Mouse (Mus musculus): Measurements from ENCODE around the gene Oas1g.
"Not testable (repeated sequence)": the region's sequence is repeated elsewhere in the genome, so short reads cannot be mapped to it uniquely, and the experiment has no call there.

The Oas1g gene

DNA sequence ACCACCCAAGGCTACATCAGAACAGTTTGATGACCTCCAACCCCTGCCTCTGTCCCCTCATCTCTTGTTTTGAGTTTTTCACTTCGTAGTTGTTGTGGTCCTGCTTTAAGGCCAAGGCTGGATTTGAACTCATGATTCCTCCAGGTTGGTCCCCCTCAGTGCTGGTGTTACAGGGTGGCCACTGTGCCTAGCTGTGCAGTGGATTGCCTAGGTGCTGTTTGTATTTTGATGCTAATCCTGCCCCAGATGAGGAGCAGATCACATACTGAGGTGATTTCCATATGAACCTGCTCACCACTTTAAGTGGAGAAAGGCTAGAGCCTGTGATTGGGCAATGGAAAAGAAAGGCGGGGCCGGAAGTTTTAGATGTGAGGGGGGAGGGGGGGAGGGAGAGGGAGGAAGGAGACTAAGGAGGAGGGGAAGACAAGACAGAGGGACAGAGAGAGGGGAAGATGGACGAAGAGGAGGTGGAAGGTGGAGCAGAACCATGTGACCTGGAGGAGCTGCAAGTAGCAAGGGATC is 942 bp upstream of the Oas1g start:
- DNase-seq, result not testable (repeated sequence)

DNA sequence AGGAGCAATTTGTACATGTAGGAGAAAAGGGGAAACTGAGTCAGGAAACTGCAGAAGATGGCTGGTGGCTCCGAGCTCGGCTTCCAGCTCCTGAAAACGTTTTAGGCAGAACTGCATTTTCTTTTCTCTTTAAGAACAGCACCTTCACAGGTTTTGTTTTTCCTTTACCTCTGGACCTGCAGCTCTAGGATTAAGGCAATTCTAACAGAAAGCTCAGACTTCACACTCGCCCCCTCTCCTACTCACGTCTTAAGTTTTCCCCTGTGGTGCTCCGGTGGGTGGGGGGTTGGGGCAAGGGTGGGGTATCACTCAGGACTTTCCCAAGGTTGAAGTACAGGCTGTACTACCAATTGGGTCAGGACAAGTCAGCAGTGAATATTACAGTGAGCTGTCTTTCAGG is 418 bp upstream of the Oas1g start:
- no peak for DNase-seq

DNA sequence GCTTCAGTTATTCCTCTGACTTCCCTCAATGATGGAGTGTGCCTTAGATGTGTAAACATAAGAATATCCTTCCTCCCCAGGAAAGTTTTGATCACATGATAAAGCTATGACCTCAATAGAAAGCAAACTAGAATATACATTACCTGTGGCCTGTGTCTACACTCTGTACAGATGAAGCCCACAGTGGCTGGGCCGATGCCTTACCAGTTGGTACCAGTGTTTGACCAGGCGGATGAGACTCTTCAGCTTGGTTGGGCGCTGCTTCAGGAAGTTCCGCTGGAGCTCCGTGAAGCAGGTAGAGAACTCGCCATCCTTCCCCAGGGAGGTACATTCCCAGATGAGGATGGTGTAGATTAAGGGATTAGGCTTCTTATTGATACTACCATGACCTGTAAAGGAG is 5.7 kb downstream of the Oas1g start:
- not testable (repeated sequence) for DNase-seq

DNA sequence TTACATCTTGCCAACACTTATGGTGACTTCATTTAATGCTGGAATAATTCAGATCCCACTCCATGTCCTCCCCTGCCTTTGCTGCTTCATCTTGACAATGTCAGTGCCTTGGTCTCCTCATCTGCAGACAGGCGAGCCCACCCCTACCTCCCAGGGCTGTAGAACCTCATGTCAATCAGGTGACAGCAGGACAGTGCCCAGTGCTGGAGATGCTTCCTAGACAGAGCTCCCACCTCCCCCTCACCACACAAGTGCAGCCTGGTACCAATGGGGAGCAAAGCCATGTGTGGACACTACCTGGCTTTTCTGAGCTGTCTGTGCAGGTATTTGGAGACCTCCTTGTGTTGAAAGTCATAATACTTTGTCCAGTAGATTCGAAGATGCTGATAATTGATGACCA is 8.6 kb downstream of the Oas1g start:
- DNase-seq, result not testable (repeated sequence)

DNA sequence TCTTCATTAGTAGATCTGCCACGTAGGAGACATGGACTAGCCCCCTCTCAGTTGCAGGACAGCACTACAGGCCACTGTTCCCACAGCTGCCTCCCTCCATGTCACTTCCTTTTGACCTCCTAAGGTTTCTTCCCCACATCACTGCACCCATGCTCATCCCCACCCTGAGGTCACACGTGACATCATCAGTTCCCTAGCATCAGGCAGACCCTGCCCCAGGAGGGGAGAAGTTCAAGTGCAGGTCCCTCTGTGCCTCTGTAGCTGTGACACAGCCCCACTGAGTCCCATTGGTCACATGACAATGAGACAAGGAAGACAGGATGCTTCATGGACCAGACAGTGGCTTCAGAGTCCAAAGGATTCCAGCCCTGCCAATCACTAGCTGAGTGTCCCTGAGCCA is 10.0 kb downstream of the Oas1g start:
- not testable (repeated sequence) for DNase-seq

DNA sequence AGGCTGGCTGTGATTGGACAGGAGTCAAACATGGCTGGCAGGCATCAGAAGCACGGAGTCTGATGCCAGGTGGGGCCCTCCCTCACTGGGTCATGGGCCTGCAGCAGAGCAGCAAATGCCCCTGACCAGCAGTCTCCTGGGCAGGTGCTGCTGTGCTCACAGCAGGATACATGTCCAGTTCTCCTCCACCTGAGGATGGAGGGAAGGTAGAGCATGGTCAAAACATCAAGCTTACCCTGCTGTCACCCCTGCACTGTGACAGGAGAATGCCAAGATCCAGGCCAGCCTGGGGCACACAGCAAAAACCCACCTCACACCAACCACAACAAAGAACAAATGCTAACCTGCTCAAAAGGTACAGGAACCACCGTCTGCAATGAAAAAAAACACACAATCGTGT is 10.6 kb downstream of the Oas1g start:
- DNase-seq, result not testable (repeated sequence)

DNA sequence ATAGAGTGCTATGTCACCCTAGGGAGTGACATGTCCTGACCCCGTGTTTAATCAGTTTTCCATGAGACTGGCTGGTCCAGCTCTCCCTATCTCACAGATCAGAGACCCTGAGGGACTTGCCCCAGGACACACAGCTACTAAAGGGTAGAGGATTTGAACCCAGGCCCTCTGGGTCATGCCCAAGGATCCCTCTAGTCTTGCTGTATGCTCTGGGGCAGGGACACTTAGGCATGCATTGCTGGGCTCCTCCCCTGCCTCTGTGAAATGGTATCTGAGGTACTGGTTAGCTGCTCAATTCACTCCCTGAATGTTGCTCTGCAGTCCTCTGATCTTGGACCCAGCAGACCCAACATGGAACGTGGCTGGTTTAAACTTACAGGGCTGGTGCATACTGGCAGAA is 15.9 kb downstream of the Oas1g start:
- no peak for DNase-seq

DNA sequence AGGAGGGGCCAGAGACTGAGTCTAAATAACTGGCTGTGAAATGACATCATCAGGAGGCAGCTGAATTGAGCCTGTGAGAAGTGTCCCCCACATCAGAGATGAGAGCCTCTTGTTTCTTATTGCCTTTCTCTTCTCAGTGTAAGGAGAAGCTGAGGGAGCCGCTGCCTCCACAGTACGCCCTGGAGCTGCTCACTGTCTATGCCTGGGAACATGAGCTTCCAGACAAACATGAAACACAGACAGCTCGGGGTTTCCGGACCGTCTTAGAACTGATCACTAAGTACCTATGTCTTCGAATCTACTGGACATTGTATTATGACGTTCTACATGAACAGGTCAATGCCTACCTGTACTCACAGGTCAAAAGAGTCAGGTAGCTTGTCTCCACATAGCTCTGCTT is 16.6 kb downstream of the Oas1g start:
- DNase-seq, result no peak

DNA sequence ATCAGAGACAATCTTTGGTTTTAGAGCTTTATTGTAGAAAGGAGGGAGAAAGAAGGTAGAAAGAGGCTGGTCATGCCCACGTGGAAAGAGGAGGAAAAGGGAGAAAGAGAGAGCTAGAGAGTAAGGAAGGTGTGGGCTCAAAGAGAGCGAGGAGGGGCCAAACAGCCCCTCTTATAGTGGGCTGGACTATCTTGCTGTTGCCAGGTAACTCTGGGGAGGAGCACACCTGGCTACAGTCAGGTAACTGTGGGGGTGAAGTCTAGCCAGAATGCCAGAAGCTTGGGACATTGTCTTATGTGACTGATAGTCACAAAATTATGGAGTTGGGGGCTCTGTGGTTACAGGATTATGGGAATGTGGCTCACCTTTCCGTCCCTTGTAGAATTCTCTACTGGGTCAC is 17.3 kb downstream of the Oas1g start:
- no peak for DNase-seq

DNA sequence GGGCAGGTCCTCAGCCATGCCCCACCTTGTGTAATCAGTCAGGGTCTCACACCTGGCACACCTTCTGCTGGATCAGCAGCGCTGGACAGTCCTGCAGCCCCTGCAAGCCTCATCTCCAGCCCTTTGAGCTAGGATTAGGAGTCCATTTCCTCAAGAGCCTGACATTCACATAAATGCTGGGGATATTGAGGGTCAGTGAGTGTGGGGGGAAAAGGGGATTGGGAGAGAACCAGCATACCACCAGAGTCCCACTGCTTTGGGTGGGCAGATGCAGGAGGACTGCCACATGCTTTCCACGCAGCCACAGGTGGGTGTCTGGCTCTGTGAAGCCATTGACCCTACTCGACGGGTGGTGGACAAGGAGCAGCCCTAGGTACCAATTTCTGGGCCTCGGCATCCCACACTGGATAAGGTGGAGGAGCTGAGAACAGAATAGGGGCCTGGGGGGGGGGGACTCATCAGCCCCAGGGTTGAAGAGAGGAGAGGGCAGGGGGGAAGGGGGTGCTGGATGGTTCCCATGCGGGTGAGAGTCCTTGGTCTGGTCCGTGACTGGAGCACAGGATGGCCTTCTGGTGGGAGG is 17.9 kb downstream of the Oas1g start:
- DNase-seq, result no peak

DNA sequence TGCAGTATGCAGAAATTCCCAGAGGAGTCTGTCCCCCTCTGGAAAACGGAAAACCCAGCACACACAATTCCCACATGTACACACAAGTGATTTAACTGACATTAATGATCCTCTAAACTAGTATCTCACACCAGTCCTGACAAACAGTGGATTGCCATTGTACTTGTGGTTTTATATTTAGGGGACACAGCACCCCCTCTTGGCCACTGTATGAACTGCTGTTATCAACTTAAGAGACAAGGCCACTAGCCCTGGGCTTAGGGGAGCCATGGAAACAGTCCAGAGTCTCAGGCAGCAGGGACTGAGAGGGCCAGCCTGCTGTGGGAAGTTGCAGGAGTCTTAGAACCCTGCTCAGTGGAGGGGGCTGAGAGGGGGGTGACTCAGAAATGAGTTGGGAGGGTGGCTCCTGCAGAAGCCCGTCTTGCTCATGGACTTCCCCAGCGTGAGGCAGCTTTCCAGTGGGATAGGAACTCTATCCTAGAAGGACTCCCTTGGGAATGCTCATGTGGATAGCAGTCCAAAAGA is 22.0 kb downstream of the Oas1g start:
- DNase-seq, result no peak

DNA sequence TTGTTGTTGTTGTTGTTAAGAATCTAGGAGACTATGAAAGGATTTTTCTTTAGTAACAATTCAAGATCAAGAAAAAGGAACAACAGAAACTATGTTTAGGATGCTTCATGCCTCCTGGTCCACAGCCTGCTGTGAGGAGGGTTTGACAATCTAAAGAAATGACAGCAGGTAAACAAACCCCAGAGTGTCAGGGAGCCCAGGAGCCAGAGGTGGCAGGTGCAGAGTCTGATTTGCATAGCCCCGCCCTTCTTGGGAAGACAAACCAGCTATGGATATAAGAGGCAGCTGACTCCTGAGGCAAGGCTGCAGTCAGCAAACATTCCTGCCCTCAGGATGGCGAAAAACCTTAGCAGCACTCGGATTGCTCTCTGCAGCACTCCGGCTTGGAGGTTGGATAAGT is 26.3 kb downstream of the Oas1g start, which contains the start of gene Oas1h:
Oas1h (plus strand) TSS at position 301 of the 400 bp plus-strand sequence.
- no peak for DNase-seq

DNA sequence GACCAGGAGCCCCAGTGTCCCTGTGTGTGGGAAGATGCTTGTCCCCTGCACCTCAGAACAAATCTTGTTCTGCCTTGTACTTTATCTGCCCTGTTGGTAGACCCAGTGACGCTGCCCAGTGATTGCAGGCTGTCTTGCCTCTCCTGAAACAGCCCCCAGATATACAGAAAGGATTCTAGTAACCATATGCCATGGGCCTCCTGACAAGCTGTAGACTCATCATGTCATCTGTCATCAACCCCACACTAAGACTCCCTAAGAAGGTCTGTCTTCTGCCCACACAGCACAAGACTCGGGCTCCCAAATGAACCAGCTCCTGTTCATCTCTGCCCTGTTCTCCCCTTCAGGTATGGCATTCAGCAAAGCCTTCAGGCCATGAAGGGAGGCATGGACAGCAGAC is 28.2 kb downstream of the Oas1g start:
- no peak for DNase-seq

DNA sequence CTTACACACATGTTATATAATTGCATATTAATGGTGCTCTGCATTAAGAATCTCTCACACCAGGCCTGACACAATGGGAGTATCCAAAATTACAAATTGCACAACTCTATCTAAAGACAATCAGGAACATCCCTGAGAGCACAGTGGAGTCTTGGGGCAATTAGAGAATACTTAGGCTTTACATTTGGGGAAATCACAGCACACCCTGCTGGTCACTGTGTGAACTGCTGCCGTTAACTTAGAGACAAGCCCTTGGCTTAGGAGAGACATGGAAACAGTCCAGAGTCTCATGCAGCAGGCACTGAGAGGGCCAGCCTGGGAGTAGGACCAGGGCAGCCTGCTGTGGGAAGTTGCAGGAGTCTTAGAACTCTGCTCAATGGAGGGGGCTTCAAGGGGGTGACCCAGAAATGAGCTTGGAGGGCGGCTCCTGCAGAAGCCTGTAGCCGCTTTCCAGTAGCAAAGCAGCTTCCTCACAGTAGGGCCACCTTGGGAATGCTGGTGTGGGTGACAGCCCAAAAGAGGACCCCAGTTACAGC is 37.7 kb downstream of the Oas1g start:
- peak; percentile 47 for DNase-seq

DNA sequence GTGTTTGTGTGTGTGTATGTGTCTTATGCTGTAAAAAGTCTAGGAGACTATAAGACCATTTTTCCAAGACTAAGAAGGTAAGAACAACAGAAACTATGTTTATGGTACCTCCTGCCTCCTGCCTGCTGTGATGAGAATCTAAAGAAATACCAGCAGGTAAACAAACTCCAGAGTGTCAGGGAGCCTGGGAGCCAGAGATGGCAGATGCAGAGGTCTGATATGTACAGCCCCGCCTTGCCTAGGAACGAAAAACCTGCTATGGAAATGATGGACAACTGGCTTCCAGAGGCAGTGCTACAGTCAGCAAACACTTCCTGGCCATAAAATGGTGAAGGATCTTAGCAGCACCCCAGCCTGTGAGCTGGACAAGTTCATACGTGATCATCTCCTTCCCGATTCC is 40.3 kb downstream of the Oas1g start, which contains the start of gene Oas1f:
Oas1f (plus strand) TSS at position 301 of the 400 bp plus-strand sequence.
- no peak for DNase-seq

DNA sequence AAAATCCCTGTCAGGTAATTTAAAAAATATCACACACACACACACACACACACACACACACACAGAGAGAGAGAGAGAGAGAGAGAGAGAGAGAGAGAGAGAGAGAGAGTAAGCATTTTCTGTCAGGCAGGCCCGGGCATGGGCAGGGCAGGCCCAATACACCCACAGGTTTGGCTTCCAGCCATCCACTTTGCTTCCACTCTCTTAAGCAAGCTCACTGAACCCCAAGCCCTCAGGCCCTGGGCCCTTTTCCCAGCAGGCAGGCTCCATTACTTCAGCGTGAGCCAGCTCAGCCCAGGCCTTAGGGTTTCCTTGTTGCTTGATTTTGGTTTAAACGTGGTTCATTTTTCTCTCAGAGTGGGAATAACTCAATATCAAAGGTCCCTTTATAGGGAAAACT is 42.7 kb downstream of the Oas1g start:
- peak; percentile 31 for DNase-seq

DNA sequence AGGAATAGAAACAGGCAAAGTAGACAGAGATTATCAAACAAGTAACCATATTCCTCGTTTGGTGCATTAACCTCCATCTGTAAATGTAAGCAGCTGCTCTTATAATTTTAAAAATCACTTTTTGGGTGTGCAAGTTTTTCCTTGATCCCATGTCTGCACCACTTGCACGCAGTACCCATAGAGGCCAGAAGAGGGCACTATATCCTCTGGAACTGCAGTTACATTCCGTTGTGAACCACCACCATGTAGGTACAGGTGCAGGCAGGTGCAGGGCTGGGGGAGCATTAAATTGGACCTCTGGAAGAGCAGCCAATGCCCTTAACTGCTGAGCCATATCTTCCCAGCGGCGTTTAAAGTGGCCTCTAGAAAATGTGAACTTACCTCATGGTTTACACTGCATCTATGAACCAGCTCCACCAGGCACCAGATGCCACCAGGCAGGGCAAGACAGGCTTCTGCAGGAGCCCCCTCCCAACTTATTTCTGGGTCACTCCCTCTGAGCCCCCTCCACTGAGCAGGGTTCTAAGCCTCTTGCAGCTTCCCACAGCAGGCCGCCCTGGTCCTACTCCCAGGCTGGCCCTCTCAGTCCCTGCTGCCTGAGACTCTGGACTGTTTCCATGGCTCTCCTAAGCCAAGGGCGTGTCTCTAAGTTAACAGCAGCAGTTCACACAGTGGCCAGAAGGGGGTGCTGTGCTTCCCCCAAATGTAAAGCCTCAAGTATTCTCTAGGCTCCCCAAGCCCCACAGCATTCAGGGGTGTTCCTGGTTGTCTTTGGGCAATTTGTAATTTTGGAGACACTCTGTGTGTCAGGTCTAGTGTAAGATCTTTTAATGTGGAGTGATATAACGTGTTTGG is 50.5 kb downstream of the Oas1g start:
- peak; percentile 68 for DNase-seq

DNA sequence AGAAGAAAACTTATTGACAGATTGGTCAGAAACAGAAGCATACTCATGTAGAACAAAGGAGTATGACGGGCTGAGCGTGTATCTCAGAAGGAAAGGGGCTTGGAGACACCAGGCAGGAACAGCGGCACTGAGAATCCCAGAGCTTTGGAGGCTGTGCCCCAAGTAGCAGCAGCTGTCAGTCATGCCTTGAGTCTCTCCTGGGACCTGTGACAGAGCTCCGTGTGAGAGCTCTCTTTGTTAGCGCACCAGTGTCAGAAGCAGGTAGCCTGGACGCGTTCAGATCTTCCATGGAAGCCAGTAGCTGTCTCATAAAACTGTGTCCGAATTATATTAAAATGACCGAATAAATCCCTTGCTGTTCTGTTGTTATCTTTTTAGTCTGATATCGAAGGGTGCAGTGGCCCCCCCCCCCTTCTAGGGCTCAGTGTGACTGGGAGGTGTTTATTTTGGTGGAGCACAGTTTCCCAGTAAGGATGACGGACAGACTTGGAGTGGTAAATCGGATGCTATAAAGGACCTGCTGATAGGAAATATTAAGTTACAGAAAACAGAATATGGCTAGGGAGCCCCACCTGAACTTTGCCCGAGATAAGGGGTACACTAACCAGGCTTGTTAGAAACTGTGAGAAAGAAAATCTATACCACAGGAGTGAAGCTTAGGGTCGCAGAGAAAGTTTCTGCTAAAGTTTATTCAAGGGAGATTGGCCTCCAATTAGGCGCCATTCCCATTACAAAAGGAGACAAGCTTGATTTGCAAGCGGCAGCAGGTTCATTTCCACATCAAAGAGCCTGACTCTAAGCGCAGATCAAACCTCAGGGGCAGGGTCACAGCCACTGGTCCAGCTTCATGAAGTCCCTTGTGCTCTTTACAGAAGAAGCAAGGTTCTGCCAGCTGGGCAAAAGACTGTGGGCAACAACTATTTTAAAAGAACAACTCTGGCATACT is 53.8 kb downstream of the Oas1g start:
- no peak for DNase-seq

DNA sequence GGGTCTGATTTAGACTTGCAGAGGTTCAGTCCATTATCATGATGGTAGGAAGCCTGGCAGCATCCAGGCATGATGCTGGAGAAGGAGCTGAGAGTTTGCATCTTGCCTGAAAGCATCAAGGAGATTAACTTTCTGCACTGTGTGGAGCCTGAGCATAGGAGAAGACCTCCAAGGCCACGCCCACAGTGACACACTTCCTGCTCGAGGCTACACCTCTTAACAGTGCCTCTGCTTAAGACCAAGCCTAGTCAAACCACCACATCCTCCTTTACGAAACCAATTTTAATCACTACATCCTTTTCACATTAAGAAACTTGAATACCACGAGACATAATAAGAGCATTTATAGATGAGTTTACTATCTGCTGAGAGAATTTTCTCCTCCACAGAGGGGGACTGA is 56.4 kb downstream of the Oas1g start:
- DNase-seq, result no peak
